Mouse (Mus musculus) adrenal gland, adult 18-20 months (tissue): ENCODE data around the gene Ipp. TPM values are rescaled to one million over a fixed set of nuclear protein-coding genes. Genes with fewer than 3 reads are reported as not detected.
A peak's percentile ranks its signal among the peaks of the same experiment; 100 is the strongest.

Experiments
- DNase-seq, 2 experiments: peaks; one replicate each; pipeline ENCODE4 v3.0.0; 2021 to 2022; ENCODE audit warnings: low spot score in 2 of 2
- long read RNA-seq, 2 experiments: library from polyadenylated mRNA; stranded (forward); transcript quantifications; one replicate each; pipeline ENCODE4 v2.0.0; 2021
- total RNA-seq, 2 experiments: library from RNA; stranded (reverse); gene quantifications; 1 replicate in 1 of 2; 2 replicates in 1 of 2; pipeline ENCODE4 v1.2.3; 2021

Ipp gene
- 10 to 100 TPM; 12.5 to 14.5 TPM for total RNA-seq
- long read RNA-seq, experiment 1, transcript Ipp-202 (9 exons, 2,118 nt) = major isoform, 8 of 11 reads
- long read RNA-seq, experiment 1, partial matches to known transcripts = 1 of 11 reads
- long read RNA-seq, experiment 1, other reads (novel, unspliced or antisense) = 2 of 11 reads
- long read RNA-seq, experiment 2, transcript Ipp-202 (9 exons, 2,118 nt) = major isoform, 31 of 44 reads
- long read RNA-seq, experiment 2, partial matches to known transcripts = 4 of 44 reads
- long read RNA-seq, experiment 2, other reads (novel, unspliced or antisense) = 9 of 44 reads

DNA sequence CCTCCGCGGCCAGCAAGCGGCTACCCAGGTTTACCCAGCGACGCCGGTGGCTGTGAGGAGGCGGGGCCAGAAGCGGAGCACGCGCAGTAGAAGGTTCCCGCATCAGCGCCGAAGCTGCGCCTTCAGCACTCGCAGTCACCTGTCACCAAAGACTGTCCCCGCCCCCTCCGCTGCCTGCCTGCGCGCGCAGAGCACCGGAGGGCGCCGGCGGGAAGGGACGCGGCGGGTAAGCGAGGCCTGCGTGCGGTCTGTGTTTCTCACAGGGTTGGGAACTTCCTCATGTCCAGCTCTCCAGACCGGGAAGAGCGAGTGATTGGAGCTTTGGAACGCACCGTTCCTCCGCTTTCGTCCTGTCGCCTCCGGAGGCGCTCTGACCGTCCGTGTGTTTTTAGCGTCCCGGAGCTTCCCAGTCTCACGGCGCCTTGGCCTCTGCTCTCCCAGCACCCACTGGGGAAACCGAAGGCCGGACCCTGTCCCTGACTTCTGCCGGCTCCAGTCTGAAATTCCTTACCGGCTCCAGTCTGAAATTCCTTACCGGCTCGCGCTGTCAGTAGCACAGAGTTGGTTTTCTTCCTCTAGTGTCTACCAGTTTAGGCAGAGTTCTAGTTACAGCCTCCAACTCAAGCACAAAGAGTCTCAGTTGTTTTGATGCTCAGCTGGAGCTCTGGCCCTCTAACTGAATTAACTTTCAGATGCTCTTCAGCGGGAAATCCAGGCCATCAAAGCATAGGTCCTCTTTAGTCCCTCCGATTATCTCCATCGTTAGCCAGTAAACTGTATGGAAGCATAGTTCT lies at the start of gene Ipp:
Gene Ipp, plus strand, starts transcription at position 125 of the 794 bp plus-strand sequence.
- DNase-seq = peak; percentile 94 to 95

DNA sequence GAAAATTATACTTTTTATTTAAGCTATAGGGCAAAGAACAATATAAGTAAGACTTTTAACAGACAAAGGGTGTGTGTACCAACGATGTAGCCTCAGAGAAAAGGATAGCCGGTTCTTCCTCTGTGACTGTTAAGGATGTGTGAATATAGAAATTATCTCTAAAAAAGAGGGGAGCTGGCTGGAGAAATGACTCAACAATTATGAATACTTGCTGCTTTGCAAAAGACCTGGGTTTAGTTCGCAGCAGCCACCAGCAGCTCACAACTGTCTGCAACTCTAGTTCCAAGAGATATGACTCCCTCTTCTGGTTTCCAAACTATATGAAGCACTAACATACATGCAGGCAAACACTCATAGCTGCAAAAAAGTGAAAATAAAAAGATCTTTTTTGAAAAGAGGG lies 45.4 kb upstream of the Ipp start:
- DNase-seq = no peak

DNA sequence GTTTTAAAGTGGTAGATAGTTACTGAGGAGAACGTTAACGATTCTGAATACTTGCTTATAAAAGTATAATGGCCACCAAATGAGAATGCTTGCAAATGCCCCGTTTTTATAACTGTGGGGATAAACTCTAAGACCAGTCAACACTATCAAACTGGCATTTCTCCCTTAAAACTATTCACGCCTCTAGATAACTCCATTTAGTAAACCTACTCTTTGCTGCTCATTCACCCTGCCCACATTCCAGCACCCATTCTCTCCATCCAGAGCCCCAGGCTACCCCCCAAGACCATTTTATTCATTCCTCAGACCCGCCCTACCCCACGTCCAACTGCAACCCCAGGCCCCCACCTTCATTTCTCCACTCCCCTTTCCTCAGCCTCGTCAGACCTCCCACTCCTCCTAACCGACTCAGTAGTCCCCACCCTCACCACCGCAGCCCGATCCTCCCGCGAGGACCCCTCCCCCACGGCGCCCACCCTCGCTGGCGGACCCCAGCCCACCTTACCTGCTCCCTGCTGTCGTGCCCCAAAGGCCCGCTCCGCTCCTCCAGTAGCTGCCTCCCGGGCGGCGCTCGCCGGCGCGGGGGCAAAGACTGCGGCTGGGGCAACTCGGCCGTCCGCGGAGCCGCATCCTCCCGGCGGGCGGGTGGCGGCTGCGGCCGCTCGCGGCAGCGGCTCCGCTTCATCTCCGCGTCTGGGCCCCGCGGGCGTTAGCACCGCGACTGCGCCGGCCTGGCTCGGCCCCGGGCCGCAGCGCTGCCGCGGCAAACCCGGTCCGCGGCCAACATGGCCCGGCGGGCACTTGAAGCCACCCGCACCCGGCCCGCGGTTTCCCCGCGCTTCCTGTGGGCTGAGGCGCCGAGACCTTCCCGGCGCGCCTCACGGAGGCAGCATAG lies 43.9 kb upstream of the Ipp start:
- DNase-seq = peak; percentile 46 to 56

DNA sequence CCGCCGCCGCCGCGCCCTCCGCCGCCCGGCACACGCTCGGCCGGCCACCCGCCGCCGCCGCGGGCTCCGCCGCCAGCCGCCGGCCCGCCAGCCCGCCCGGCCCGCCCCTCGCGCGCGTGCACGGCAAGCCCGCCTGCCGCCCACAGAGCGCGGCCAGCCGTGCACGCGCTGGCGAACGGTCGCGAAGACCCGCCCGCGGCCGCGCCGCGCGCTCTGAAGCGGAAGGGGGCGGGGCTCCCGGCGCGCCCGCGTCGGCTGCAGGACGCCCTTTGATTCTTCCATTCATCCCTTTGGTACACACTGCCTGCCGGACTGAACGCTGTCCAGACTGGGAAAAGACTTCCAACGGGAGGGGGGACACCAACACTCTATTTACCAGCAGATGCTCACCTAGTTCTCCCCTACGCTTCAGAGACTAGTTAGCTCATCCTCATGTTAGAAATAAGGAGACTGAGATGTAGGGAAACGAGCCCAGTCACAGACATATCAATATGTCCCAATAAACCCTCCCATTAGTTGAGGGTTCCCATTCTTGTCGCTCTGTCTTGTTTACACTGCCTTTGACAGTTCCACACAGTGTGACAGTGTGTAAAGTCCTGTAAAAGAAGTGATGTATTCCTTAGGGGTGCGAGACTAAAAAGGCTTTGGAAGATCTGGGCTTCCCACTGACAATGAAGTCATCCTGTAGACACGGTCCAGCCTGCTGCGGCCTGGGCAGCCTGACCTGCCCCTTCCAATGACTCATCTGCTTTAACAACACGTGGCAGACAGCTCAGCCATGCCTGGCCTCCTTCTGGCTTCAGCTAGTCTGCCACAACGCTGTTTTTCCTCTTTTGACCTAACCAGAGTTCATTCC lies 43.0 kb upstream of the Ipp start, which contains the start of gene Mast2:
Gene Mast2, minus strand, starts transcription at position 58 of the 856 bp plus-strand sequence.
- peak; percentile 81 to 89 for DNase-seq

GRCm38 (mm10) chr4:116481322-116481721 lies 26.0 kb upstream of the Ipp start:
- no peak for DNase-seq

DNA sequence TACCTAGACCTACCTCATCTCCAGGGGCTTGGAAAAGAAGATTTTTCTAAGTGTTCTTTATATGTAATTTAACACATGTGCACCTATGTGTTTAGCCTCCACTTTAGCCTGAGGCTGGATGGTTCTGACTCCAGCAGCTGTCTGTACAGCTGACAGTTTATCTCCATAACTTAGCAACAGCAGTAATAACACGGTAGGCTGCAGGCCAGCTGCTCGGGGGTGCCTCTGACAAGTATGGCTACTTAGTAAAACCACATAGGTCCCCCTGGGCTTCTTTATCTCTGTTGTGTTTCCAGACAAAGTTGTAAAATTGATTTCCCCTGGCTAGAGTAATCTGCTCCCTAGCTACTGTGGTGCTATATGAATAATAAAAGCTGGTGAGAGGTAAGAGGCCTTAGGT lies 23.9 kb upstream of the Ipp start:
- DNase-seq = no peak

GRCm38 (mm10) chr4:116491119-116491536 lies 16.2 kb upstream of the Ipp start:
- peak; percentile 29 to 56 for DNase-seq

GRCm38 (mm10) chr4:116491886-116492285 lies 15.5 kb upstream of the Ipp start:
- DNase-seq = no peak

GRCm38 (mm10) chr4:116492460-116492859 lies 14.9 kb upstream of the Ipp start:
- no peak for DNase-seq

- DNase-seq = no peak
These were observed 13.7 kb upstream of the Ipp start for GRCm38 (mm10) chr4:116493646-116494045.

- no peak for DNase-seq
These were observed 7.4 kb upstream of the Ipp start for GRCm38 (mm10) chr4:116499978-116500377.

DNA sequence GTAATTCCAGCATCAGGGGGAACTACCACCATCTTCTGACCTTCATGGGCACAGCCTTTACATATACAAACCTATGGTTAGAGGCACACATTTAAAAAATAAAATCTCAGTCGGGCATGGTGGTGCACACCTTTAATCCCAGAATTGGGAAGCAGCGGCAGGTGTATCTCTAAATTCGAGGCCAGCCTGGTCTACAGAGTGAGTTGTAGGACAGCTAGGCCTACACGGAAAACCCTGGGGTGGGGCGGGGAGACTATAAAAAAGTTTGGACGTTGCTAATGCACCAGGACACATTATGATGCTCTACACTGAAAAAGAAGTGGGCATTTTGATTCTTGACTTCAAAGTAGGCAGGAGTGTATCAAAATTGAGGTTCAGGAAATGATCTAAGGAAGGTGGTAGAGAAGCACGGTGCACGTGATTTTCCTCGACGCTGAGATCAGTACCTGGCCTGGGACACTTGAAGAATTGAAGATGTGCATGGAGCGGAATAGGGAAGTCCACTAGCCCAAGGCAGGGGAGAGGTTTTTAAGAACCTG lies 394 bp upstream of the Ipp start:
- DNase-seq = no peak

GRCm38 (mm10) chr4:116531109-116531508 lies 23.8 kb downstream of the Ipp start:
- DNase-seq = no peak

GRCm38 (mm10) chr4:116536351-116536750 lies 29.0 kb downstream of the Ipp start:
- no peak for DNase-seq

GRCm38 (mm10) chr4:116537737-116538136 lies 30.4 kb downstream of the Ipp start:
- DNase-seq = no peak

DNA sequence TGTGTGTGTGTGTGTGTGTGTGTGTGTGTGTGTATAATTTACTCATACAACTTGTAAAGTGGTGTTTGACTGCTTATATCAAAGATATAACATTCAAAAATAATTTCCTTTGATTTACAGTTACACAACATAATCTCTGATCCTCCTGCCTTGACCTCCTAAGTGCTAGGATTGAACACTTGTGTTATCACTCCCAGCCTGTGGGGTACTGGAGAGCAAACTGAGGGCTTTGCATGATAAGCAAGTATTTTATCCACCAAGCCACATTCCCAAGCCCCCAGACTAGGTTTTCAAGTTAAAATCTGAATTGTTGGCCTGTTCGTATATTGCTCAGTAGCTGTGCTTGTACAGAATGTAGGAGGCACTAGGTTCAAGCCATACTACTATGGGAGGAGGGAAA lies 43.1 kb downstream of the Ipp start:
- no peak for DNase-seq

- DNase-seq = no peak
These were observed 45.7 kb downstream of the Ipp start for GRCm38 (mm10) chr4:116553035-116553434.

GRCm38 (mm10) chr4:116555413-116556300 lies 48.3 kb downstream of the Ipp start, which contains the start of gene Tmem69:
TSS of gene Tmem69 (minus strand) at chr4:116555936.
- DNase-seq = peak; percentile 71 to 77
